Mouse (Mus musculus) spleen, adult 18-20 months (tissue): ENCODE data around the gene Taf9.
A peak's percentile ranks its signal among the peaks of the same experiment; 100 is the strongest.

Experiments
- DNase-seq, 2 experiments: peaks; one replicate each; pipeline ENCODE4 v3.0.0; 2022; ENCODE audit warnings: mixed read lengths in 2 of 2

The Taf9 gene

GRCm38 (mm10) chr13:100651439-100652186, at the start of gene Taf9:
TSS of gene Taf9 (plus strand) at chr13:100651579.
- DNase-seq, result no peak

- DNase-seq, result no peak
Measured at GRCm38 (mm10) chr13:100602239-100602902, 49.0 kb upstream of the Taf9 start.

GRCm38 (mm10) chr13:100603031-100603737, 48.2 kb upstream of the Taf9 start:
- no peak for DNase-seq

GRCm38 (mm10) chr13:100603738-100604095, 47.7 kb upstream of the Taf9 start:
- no peak for DNase-seq

- no peak for DNase-seq
Measured at GRCm38 (mm10) chr13:100605845-100606244, 45.5 kb upstream of the Taf9 start.

- DNase-seq, result no peak
Measured at GRCm38 (mm10) chr13:100607756-100608155, 43.6 kb upstream of the Taf9 start.

- DNase-seq, result no peak
Measured at GRCm38 (mm10) chr13:100611266-100611665, 40.1 kb upstream of the Taf9 start.

- no peak for DNase-seq
Measured at GRCm38 (mm10) chr13:100612251-100612650, 39.1 kb upstream of the Taf9 start.

GRCm38 (mm10) chr13:100612903-100613302, 38.5 kb upstream of the Taf9 start:
- no peak for DNase-seq

GRCm38 (mm10) chr13:100616181-100617087, 34.9 kb upstream of the Taf9 start, which contains the start of gene Marveld2:
TSS of gene Marveld2 (minus strand) at chr13:100616971.
- peak; percentile 45 to 70 for DNase-seq

- DNase-seq, result no peak
Measured at GRCm38 (mm10) chr13:100617583-100617982, 33.8 kb upstream of the Taf9 start.

- no peak for DNase-seq
Measured at GRCm38 (mm10) chr13:100622241-100622640, 29.1 kb upstream of the Taf9 start.

GRCm38 (mm10) chr13:100634106-100634691, 17.2 kb upstream of the Taf9 start:
- no peak for DNase-seq

- no peak for DNase-seq
Measured at GRCm38 (mm10) chr13:100642471-100643209, 8.7 kb upstream of the Taf9 start.

- no peak for DNase-seq
Measured at GRCm38 (mm10) chr13:100648223-100648622, 3.2 kb upstream of the Taf9 start.

GRCm38 (mm10) chr13:100650550-100651438, 585 bp upstream of the Taf9 start, which contains the start of the genes Ak6 and Rad17:
TSS of gene Ak6 (plus strand) at chr13:100650979.
TSS of gene Rad17 (minus strand) at chr13:100651051.
- peak; percentile 90 to 97 for DNase-seq

- DNase-seq, result no peak
Measured at GRCm38 (mm10) chr13:100658091-100658490, 6.7 kb downstream of the Taf9 start.

GRCm38 (mm10) chr13:100659864-100660456, 8.6 kb downstream of the Taf9 start:
- peak in 1 of 2 experiments; percentile 56 for DNase-seq

GRCm38 (mm10) chr13:100669291-100670022, 18.1 kb downstream of the Taf9 start, which contains the start of gene Ccdc125:
TSS of gene Ccdc125 (plus strand) at chr13:100669717.
- peak; percentile 21 to 41 for DNase-seq
